Mouse (Mus musculus): ENCODE results near the gene Abhd15. TPM values are rescaled to one million over a fixed set of nuclear protein-coding genes. Genes with fewer than 3 reads are reported as not detected.
"Not testable (repeated sequence)": the region's sequence is repeated elsewhere in the genome, so short reads cannot be mapped to it uniquely, and the experiment has no call there.

Gene Abhd15
- polyA plus RNA-seq, 2 experiments from 2014 or later, result 2.3 to 2.6 TPM

DNA sequence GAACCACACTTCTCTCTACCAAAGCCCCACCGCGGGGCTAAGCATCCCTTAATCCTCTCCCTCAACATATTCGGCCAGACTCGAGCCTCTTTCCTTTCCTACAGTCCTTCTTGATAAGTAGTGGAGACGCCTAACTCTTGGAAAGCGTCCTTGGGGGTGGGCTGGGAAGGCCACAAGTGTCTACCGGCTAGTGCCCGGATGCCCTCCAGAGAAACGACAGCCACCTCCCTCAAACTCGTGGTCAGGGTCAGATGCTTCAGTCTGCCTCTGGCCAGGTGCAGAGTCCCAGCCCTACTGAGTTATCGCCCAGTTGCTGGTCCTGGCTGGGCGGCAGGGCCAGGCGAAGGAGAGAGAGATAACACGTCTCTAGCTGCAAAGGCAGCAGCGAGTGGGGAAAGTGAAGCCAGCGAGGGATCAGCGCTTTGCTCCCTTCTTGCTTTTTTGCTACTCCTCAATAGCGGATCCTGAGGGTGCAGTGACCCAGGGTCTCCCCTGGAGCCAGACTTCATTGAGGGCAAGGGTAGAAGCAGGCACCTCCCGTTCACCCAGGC is 565 bp upstream of the Abhd15 start:
- no peak for ATAC-seq

DNA sequence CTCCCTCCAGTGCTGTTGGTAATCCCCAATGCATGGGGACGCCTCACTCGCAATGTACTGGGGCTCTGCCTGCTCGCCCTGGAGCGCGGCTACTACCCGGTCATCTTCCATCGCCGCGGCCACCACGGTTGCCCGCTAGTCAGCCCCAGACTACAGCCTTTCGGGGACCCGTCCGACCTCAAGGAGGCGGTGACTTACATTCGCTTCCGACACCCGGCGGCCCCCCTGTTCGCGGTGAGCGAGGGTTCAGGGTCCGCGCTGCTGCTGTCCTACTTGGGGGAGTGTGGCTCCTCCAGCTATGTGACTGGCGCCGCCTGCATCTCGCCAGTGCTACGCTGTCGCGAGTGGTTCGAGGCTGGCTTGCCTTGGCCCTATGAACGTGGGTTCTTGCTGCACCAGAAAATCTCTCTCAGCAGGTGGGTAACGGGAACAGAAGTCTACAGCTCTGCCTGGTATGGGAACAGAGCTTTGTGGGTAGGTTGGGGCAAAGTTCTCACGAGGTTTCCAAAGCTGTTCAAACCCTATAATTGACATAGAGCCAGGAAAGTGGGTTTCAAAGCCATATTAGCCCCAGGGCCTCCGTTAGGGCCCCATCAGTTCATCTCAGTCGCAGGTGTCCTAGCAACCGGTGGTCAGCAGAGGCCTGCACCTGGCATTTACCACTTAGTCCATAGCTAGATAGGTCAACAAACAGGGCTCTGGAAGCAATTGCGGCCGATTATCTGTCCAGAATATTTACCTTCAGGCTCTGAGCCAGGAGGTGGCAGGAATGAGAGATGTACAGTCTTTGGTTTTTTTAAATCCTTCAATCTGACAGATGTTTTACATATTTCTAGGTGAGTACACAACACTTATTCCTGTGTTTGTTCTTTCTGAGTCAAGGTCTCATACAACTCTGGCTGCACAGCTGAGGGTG is 974 bp downstream of the Abhd15 start, which contains the start of gene Trp53i13:
TSS of gene Trp53i13 (minus strand) at position 344 of the 916 bp plus-strand sequence.
- no peak for ATAC-seq

DNA sequence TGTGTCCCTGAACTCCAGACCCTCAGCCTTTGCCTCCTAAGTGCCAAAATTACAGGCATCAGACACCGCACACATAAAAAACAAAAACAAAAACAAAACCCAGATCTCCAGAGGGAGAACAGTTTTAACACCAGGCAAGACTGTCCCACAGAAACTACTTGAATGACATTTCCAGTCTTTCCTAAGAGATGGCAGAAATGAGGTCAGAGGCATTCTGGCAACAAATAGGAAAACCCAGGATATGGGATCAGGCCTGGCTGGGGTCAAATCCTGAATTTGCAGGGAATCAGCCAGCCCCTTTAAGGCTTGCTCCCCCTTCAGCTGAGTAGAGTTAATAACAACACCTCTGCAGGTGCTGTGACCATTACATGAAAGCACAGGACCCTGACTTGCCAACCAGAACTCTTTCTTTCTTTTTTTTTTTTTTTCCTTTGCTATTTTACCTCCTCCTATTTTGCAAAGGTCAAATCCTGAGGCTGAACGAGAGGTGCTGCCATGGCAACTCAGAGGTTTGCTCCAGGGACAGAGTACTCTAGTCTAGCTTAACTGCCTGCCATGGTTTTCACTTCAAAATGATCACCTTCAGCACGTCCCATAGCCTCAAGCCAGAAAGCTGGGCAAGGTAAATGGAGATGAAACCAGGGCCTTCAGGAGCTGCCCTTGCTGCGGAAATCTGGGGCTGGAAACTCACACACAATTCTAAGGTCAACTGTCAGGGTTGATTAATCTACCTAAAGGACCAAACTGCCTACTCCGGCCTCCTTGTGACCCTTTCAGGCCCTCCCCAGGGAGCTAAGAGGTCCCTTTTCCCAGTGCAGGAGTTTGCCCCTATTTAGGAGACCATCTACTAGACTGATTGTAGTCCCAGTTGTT is 1.9 kb downstream of the Abhd15 start:
- no peak for ATAC-seq

DNA sequence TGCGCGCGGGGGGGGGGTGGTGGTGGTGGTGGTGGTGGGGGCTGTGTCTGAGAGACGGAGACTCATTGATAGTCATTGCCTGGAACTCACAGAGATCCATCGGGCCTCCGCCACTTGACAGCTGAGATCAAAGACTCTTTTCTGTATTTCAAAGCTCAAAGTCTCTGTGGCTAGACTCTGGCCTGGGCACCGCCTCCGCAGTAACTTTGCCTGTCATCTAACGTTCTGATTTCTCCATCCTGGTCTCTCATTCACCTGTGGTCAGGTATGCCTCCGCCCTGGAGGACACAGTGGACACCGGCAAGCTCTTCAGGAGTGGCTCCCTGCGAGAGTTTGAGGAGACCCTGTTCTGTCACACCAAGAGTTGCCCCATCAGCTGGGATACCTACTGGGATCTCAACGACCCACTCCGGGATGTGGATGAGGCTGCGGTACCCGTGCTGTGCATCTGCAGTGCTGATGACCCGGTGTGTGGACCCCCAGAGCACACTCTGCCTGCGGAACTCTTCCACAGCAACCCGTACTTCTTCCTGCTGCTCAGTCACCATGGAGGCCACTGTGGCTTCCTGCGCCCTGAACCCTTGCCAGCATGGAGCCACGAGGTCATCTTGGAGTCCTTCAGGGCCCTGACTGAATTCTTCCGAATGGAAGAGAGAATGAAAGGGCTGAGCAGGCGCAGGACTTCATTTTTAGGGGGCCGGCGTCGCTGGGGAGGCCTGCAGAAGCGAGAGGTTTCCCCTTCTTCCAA is 3.3 kb downstream of the Abhd15 start:
- no peak for ATAC-seq

DNA sequence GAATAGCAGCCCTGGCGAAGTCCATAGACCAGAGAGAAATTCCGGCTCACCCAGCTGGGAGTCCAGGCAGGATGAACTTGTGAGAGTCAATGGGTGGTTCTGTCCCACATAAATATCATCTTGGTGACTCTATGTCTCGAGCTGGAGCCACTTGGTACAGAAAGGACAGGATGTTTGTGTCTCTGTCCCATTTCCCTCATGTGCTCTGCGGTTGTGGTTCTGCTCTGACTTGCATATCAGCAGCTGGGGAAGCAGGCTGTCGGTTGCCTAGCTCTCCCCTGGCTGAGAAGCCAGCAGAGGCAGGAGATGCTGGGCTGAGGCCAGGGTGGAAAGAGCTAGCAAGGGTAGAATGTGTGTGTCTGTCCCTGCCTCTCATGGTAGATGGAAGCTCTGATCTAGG is 4.1 kb downstream of the Abhd15 start, which contains the start of gene Gm10392:
TSS of gene Gm10392 (minus strand) at position 156 of the 400 bp plus-strand sequence.
- ATAC-seq, result peak; percentile 91

DNA sequence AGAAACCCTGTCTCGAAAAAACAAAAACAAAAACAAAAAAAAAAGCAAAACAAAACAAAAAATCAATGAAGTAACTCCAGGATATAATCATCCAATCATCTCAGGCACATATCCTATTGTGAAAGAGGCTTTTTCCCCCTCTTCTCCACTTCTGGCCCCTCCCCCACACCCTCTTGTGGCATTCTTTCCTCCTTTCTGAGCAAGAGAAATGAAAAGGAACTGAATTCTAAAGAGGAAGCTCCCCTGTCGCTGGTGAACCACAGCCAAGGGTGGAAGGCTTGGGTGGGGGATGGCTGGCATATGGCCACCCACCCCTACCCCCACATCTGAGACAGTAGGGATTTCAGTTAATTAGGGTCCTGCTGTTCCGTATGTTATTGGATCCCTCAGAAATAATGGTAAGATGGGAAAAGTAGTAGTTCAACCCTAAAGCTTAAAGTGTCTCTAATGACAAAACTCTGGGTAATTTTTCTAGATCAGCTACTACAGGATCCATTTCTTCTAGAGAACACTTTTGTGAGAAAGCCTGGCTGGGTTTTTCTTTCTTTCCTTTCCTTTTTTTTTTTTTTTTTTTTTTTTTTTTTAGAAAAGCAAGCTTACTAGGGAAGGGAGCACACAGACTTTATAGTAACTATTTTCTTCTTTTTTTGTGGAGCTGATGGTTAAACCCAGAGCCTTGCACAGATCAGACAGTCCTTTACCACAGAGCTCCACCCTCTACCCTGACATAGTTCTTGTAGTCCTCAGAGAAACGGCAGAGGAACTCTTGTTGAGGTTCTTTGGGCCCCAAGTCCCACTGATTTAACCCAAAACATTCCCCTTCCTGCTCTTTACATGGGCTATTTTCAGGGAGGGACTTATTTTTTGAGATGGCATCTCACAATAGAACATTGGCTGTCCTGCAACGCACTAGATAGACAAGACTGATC is 5.9 kb downstream of the Abhd15 start:
- no peak for ATAC-seq

DNA sequence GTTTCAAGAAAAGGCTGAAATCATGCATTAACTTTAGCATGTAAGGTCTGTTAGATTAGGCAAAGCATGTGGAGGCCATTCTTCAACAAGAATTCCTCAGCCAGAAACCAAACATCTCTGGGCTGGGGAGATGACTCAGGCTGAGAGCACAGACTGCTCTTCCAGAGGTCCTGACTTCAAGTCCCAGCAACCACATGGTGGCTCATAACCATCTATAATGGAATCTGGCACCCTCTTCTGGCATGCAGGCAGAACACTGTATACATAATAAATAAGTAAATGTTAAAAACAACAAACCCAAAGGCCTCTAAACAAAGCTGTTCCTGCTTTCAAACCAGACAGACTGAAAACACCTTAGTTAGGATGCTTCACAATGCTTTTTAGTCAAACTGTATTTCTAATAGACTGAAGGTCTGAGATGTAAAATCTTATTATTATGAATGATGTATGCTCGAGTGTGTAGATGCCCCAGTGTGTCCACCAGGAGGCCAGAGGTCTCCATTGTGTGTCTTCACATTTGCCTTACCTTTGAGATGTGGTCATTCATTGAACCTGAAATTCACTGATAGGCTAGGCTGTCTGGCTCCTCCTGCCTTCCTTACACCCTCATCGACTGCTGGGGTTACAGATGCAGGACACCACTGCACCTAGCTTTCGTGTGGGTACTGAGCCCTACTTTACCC is 11.0 kb downstream of the Abhd15 start:
- no peak for ATAC-seq

DNA sequence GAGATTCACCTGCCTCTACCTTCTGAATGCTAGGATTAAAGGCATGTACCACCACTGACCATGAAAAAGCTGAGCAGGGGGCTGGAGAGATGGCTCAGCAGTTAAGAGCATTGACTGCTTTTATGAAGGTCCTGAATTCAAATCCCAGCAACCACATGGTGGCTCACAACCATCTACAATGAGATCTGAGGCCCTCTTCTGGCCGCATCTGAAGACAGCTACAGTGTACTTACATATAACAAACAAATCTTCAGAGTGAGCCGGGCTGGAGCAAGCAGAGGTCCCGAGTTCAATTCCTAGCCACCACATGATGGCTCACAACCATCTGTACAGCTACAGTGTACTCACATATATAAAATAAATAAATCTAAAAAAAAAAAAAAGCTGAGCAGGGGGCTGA is 13.5 kb downstream of the Abhd15 start:
- not testable (repeated sequence) for ATAC-seq

DNA sequence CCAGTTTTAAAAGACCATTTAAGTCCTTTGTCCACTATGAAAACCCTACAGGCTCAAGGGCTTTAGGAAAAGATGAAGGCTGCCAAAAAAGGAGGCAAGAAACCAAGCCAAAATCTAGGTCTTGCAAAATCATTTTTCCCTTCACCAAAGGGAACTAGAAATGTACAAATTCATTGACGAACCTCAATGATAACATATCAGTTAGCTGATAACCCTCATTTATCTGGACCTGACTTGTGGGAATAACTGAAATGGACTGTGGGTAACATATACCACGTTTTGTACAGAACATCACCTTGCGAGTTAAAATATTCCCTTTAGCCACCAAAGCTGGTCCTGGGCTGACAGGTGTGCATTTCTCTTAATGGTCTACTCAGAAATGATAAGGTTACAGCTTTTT is 14.7 kb downstream of the Abhd15 start:
- no peak for ATAC-seq

DNA sequence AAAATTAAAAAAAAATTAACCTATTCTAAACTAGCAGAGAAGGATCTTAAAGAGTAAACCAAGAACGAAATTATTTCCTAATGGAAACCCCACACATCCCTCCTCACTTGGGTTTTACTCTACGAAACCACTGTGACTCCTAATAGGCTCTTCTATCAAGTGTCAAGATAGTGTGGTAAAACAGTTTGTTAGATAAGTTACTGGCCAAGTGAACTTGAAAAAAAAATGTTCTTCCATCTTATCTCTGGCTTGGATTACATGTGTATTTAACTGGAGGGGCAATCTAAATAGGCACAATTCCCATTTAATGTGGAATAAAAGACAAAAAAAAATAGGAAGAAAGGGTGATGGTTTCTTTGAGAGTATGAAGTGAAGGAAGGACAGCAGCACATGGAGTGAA is 15.9 kb downstream of the Abhd15 start:
- ATAC-seq, result no peak

DNA sequence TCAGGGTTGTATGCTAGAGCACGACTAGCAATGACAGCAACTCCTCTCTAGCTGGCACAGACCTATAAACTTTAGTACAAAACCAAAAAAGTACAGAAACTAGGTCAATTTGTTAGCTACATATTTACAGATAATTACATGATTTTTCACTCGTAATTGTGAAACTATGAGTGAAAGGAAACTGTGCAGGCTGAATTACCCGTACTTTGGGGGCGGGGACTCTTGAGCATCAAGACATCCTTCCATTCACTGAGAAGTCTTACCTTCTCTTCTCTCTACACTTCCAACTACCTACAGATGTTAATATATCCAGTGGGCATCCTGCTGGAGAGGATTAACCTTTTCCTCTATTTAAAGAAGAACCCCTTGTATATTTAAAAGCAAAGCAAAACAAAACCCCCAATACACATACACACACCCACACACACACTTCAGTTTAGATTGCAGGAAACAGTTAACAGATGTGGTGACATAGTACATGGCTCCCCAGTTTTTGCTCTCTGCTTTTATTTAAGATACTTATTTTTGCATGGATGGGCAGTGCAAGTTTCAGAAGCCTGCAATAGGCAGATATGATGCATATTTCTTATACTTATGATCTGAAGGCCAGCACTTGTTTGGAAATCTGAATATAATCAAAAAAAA is 17.4 kb downstream of the Abhd15 start:
- peak; percentile 59 for ATAC-seq

DNA sequence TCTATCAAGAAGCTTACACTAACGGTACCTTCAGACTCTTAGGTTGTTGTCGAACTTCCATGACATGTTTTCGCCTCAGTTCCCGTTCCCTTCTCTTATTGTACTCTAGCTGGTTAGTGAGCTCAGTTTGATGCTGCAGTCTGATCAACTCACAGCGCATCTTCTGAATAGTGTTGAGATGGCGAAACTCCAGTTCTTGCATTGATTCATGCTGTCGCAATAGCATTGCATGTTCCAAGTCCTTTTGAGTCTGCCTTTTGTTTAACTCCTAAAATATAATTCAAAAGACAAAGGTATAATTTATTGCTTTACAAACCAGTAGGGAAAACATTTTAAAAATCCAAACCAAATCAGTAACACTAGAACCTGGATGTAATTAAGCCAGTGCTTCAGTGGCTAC is 30.3 kb downstream of the Abhd15 start:
- ATAC-seq, result no peak

DNA sequence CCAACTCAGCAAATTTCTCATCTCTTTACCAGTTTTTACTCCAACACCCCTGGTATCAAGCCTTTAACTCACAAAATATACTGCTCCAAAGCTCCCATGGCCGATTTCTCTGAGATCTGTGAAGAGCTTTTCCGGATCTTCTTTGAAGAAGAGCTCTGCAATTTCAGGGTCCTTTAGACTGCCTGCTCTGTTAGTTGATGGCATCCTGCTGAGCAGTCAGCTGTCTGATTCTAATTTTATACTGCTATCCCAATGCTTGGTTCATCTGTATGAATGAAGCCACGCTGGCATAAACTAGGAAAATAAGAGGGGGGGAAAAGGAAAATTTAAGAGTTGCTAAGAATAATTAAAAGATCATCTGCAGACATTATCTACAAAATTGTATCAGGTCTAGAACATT is 70.3 kb downstream of the Abhd15 start:
- no peak for ATAC-seq

Other genes starting within 250 kb of the Abhd15 start
- gene Coro6, start 52.7 kb upstream of the Abhd15 start, polyA plus RNA-seq (2017; shearing (Covaris generic)), result not detected
- 1 to 10 TPM in 1 of 2 experiments, under 1 TPM in 1; 0.93 to 1.2 TPM for gene Ankrd13b, start 25.4 kb upstream of the Abhd15 start, polyA plus RNA-seq (2017; shearing (Covaris generic))
- gene Git1, start 21.6 kb upstream of the Abhd15 start, polyA plus RNA-seq (2017; shearing (Covaris generic)), result 1 to 10 TPM; 8.6 to 9.2 TPM
- gene Trp53i13, start 859 bp downstream of the Abhd15 start, polyA plus RNA-seq (2017; shearing (Covaris generic)), result 10 to 100 TPM in 1 of 2 experiments, 1 to 10 TPM in 1; 9.8 to 11.2 TPM
- 1 to 10 TPM in 1 of 2 experiments, under 1 TPM in 1; 0.85 to 1.6 TPM for gene Gm10392, start 4.1 kb downstream of the Abhd15 start, polyA plus RNA-seq (2017; shearing (Covaris generic))
- gene Taok1, start 92.7 kb downstream of the Abhd15 start, polyA plus RNA-seq (2017; shearing (Covaris generic)), result 10 to 100 TPM; 15.0 to 19.8 TPM
- 10 to 100 TPM; 16.2 to 20.5 TPM for gene Nufip2, start 171.0 kb downstream of the Abhd15 start, polyA plus RNA-seq (2017; shearing (Covaris generic))
- under 1 TPM in 1 of 2 experiments, not detected in 1; 0.73 TPM for gene Cryba1, start 210.2 kb downstream of the Abhd15 start, polyA plus RNA-seq (2017; shearing (Covaris generic))
- 10 to 100 TPM; 22.1 to 29.7 TPM for gene Myo18a, start 248.1 kb downstream of the Abhd15 start, polyA plus RNA-seq (2017; shearing (Covaris generic))